Mouse (Mus musculus): ENCODE measurements around the gene Hist1h1c. TPM values are rescaled to one million over a fixed set of nuclear protein-coding genes. Genes with fewer than 3 reads are reported as not detected.
A peak's percentile ranks its signal among the peaks of the same experiment; 100 is the strongest.

Hist1h1c gene
- polyA plus RNA-seq, 1 experiment from 2014 or later, result 24.6 TPM

DNA sequence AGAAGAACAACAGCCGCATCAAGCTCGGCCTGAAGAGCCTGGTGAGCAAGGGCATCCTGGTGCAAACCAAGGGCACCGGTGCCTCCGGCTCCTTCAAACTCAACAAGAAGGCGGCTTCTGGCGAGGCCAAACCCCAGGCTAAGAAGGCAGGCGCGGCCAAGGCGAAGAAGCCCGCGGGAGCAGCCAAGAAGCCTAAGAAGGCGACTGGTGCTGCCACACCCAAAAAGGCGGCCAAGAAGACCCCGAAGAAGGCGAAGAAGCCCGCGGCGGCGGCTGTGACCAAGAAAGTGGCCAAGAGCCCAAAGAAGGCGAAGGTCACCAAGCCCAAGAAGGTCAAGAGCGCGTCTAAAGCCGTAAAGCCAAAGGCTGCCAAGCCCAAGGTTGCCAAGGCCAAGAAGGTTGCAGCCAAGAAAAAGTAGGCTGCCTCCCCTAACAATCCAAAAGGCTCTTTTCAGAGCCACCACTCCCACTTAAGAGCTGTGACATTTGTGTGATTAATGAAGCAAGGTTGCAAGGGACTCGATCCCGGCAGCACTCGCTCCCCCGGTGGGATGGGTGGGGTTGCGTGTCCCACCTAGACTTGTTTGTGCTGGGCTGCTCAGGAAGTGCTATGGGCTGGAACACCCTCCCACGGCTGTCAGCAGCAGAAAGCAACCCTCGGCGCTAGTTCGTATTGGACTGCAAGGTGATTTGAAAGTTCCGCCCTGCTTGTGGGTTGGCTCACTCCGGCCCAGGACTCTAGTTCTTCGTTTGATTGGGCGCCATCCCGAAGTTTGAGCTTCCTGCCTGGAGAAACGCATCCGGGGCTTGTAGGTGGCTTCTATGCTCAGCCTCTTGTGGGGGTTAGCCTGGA is 687 bp downstream of the Hist1h1c start:
- under 1% methylated on average over 39 of the region's 39 CpGs for WGBS (ENCODE audit: insufficient replicate concordance)
- Histone ChIP-seq H3K27me3 (ENCODE audit: control insufficient read depth, insufficient read depth, low read length) (no peaks in the 10 kb centered on the region), H3K36me3 (ENCODE audit: control insufficient read depth, insufficient read depth, low read length) (no peaks in the 10 kb centered on the region), H3K9ac (ENCODE audit: low read depth, low read length) (peak overlapping the region; percentile 96), H3K4me3 (ENCODE audit: low read depth, low read length) (peak overlapping the region; percentile 69), H3K4me2 (peak overlapping the region; percentile 95), H3K27ac (ENCODE audit: low read depth, low read length) (peak overlapping the region; percentile 100), H3K9me3 (replicated peaks; ENCODE audit: control insufficient read depth, low read length) (no peaks in the 10 kb centered on the region), H3K4me1 (ENCODE audit: control insufficient read depth, insufficient read depth, low read length) (peaks cover 4% of the 10 kb centered on the region; the same call in 1 of the 2 replicates)
- peak; percentile 82 for ATAC-seq (replicated peaks; ENCODE audit: insufficient number of reproducible peaks, low FRiP score, low TSS enrichment)

DNA sequence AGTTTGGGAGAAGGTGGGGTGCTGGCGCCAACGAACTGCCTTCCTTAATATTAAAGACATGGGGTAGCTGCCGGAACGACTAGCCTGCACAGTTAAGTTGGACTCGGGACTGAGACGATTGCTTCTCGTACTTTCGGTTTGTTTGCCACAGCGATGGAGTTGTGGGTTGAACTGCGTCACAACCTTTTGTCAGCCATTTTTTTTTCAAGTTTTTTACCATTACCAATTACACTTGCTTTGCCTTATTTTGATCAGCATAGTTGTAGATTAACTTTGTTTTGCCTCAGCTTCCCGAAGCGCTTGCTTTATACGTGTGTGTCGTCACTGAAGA is 1.3 kb downstream of the Hist1h1c start:
- no peaks in the 10 kb centered on the region for H3K36me3 ChIP-seq (ENCODE audit: control insufficient read depth, insufficient read depth, low read length)
- H3K27ac ChIP-seq (ENCODE audit: low read depth, low read length), result peak overlapping the region; percentile 100
- no peaks in the 10 kb centered on the region for H3K9me3 ChIP-seq (replicated peaks; ENCODE audit: control insufficient read depth, low read length)
- peaks cover 4% of the 10 kb centered on the region; the same call in 1 of the 2 replicates for H3K4me1 ChIP-seq (ENCODE audit: control insufficient read depth, insufficient read depth, low read length)
- H3K27me3 ChIP-seq (ENCODE audit: control insufficient read depth, insufficient read depth, low read length), result no peaks in the 10 kb centered on the region
- H3K9ac ChIP-seq (ENCODE audit: low read depth, low read length), result peak overlapping the region; percentile 96
- ATAC-seq (replicated peaks; ENCODE audit: insufficient number of reproducible peaks, low FRiP score, low TSS enrichment), result no peak
- peak overlapping the region; percentile 69 for H3K4me3 ChIP-seq (ENCODE audit: low read depth, low read length)
- H3K4me2 ChIP-seq, result peak overlapping the region; percentile 95
- 1% methylated on average over 14 of the region's 14 CpGs for WGBS (ENCODE audit: insufficient replicate concordance)

DNA sequence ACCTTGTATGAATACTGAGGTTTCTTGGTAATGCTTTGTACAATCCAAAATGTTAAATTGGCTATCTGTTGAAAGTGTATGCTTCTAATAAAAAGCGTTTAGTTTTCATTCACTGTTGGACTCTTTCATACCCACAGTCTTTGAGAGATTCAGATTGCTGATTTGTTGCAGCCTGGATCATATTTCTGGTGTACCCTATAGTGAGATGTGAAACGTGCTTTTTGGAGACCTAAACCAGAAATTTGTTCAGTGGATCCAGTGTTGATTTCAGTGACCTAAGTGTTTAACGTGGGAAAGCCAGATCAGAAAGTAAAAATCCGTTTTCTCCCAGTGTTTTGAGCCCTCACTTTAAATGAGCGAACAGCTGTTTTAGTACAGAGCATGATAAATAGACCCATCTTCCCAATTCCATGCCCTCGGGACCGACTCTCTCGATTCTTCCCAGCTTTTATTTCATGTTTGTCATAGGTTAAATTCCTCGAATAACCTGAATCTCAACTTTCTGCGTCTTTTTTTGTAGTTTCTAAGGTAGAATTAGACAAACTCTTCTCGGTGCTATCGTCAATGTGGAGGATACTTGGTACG is 1.7 kb downstream of the Hist1h1c start:
- Histone ChIP-seq H3K4me3 (ENCODE audit: low read depth, low read length) (peak overlapping the region; percentile 69), H3K27ac (ENCODE audit: low read depth, low read length) (peak overlapping the region; percentile 100), H3K27me3 (ENCODE audit: control insufficient read depth, insufficient read depth, low read length) (no peaks in the 10 kb centered on the region), H3K9me3 (replicated peaks; ENCODE audit: control insufficient read depth, low read length) (no peaks in the 10 kb centered on the region), H3K9ac (ENCODE audit: low read depth, low read length) (peak overlapping the region; percentile 96), H3K4me1 (ENCODE audit: control insufficient read depth, insufficient read depth, low read length) (peaks cover 4% of the 10 kb centered on the region; the same call in 1 of the 2 replicates), H3K36me3 (ENCODE audit: control insufficient read depth, insufficient read depth, low read length) (no peaks in the 10 kb centered on the region), H3K4me2 (peak overlapping the region; percentile 95)
- 29% methylated on average over 13 of the region's 13 CpGs for WGBS (ENCODE audit: insufficient replicate concordance)
- no peak for ATAC-seq (replicated peaks; ENCODE audit: insufficient number of reproducible peaks, low FRiP score, low TSS enrichment)

DNA sequence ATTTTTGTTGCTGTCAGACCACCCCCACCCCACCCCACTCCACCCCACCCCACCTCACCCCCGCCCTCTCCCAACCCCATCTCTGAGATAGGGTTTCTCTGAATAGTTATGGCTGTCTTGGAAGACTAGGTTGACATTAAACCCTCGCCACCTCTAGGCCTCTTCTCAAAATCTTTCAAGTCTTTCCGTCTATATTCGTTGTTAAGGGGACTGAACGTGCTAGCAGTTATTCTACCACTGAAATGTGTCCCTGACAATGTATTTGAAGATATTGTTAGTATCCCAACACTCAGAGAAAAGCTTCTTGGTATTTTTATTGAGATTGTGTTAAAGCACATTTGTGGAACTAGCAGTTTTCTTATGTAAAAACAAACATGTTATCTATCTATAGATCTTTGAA is 2.3 kb downstream of the Hist1h1c start:
- Histone ChIP-seq H3K27me3 (ENCODE audit: control insufficient read depth, insufficient read depth, low read length) (no peaks in the 10 kb centered on the region), H3K9ac (ENCODE audit: low read depth, low read length) (peak overlapping the region; percentile 96; the same call in 1 of the 2 replicates), H3K4me1 (ENCODE audit: control insufficient read depth, insufficient read depth, low read length) (peaks cover 4% of the 10 kb centered on the region; the same call in 1 of the 2 replicates), H3K4me3 (ENCODE audit: low read depth, low read length) (0 out of 2 replicates have a peak overlapping the region, but pooled peaks have one; percentile 69), H3K36me3 (ENCODE audit: control insufficient read depth, insufficient read depth, low read length) (no peaks in the 10 kb centered on the region), H3K9me3 (replicated peaks; ENCODE audit: control insufficient read depth, low read length) (no peaks in the 10 kb centered on the region), H3K4me2 (peak overlapping the region; percentile 95), H3K27ac (ENCODE audit: low read depth, low read length) (peak overlapping the region; percentile 100)
- no peak for ATAC-seq (replicated peaks; ENCODE audit: insufficient number of reproducible peaks, low FRiP score, low TSS enrichment)
- 53% methylated on average over 5 of the region's 5 CpGs for WGBS (ENCODE audit: insufficient replicate concordance)

DNA sequence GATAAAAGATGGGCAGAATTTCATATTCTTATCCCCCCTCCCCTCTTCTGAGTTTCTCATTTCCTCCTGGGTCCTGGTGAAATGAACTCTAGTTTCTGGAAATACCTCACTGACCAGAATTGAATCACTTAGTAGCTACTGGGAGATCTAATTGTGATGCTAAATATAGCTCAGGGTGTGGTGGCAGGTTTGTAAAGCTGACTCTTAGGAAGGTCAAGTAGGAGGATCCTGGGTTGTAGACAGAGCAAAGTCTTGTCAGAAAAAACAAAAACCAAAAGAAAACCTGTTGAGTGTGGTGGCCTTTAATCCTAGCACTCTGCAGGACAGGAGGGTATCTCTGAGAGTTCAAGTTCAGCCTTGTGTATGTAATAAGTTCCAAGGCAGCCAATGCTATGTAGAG is 3.4 kb downstream of the Hist1h1c start:
- Histone ChIP-seq H3K4me1 (ENCODE audit: control insufficient read depth, insufficient read depth, low read length) (peaks cover 4% of the 10 kb centered on the region; the same call in 1 of the 2 replicates), H3K27me3 (ENCODE audit: control insufficient read depth, insufficient read depth, low read length) (no peaks in the 10 kb centered on the region), H3K9me3 (replicated peaks; ENCODE audit: control insufficient read depth, low read length) (no peaks in the 10 kb centered on the region), H3K27ac (ENCODE audit: low read depth, low read length) (no peak overlapping the region; the same call in 1 of the 2 replicates), H3K4me2 (0 out of 2 replicates have a peak overlapping the region, but pooled peaks have one; percentile 14), H3K4me3 (ENCODE audit: low read depth, low read length) (no peak overlapping the region), H3K36me3 (ENCODE audit: control insufficient read depth, insufficient read depth, low read length) (no peaks in the 10 kb centered on the region), H3K9ac (ENCODE audit: low read depth, low read length) (0 out of 2 replicates have a peak overlapping the region, but pooled peaks have one; percentile 18)
- ATAC-seq (replicated peaks; ENCODE audit: insufficient number of reproducible peaks, low FRiP score, low TSS enrichment), result no peak

DNA sequence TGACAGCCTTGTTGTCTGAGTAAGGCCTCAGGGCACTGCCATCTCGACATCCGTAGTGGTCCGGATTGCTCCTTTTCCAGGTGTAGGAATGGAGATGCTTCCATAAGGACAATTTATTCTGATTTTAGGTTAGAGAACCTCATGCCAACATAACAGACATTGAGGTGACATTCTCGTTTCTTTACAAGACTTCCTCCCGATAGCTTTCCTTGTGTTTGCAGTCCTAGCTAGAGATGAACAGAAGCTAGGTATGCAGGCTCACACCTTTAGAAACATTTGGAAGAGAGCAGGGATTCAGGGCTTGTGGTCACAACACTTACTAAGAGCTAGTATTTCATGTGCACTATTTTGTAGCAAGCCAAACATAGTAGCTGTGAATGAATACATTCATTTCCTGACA is 4.6 kb downstream of the Hist1h1c start:
- ATAC-seq (replicated peaks; ENCODE audit: insufficient number of reproducible peaks, low FRiP score, low TSS enrichment), result no peak
- H3K4me2 ChIP-seq, result peak overlapping the region; percentile 10
- H3K36me3 ChIP-seq (ENCODE audit: control insufficient read depth, insufficient read depth, low read length), result no peaks in the 10 kb centered on the region
- H3K4me3 ChIP-seq (ENCODE audit: low read depth, low read length), result no peak overlapping the region
- H3K9me3 ChIP-seq (replicated peaks; ENCODE audit: control insufficient read depth, low read length), result no peaks in the 10 kb centered on the region
- H3K27ac ChIP-seq (ENCODE audit: low read depth, low read length), result 0 out of 2 replicates have a peak overlapping the region, but pooled peaks have one; percentile 22
- 80% methylated on average over 5 of the region's 5 CpGs for WGBS (ENCODE audit: insufficient replicate concordance)
- H3K4me1 ChIP-seq (ENCODE audit: control insufficient read depth, insufficient read depth, low read length), result peaks cover 9% of the 10 kb centered on the region
- H3K9ac ChIP-seq (ENCODE audit: low read depth, low read length), result no peak overlapping the region
- no peaks in the 10 kb centered on the region for H3K27me3 ChIP-seq (ENCODE audit: control insufficient read depth, insufficient read depth, low read length)

DNA sequence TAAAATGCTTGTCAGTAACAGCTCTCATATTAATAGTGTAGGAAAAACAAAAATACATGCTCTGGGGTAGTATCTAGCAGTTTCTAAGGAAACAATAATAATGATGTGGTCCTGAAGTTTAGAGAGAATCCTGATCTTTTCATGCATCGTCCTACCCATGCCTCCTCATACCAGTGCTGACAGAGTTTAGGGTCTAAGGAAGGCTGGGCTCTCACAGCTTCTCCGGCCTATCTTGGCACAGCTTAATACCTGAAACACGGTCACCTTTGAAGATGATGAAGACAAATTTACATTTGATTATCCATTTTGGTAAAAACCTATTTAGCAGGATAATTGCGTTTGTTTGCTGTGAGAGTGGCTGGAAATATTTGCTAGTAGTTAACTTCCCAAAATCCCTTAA is 5.4 kb downstream of the Hist1h1c start:
- no peak for ATAC-seq (replicated peaks; ENCODE audit: insufficient number of reproducible peaks, low FRiP score, low TSS enrichment)
- Histone ChIP-seq H3K36me3 (ENCODE audit: control insufficient read depth, insufficient read depth, low read length) (no peaks in the 10 kb centered on the region), H3K27ac (ENCODE audit: low read depth, low read length) (peak overlapping the region; percentile 100; the same call in 1 of the 2 replicates), H3K27me3 (ENCODE audit: control insufficient read depth, insufficient read depth, low read length) (no peaks in the 10 kb centered on the region), H3K4me3 (ENCODE audit: low read depth, low read length) (no peak overlapping the region), H3K4me1 (ENCODE audit: control insufficient read depth, insufficient read depth, low read length) (peaks cover 9% of the 10 kb centered on the region), H3K9ac (ENCODE audit: low read depth, low read length) (peak overlapping the region; percentile 59), H3K4me2 (peak overlapping the region; percentile 71), H3K9me3 (replicated peaks; ENCODE audit: control insufficient read depth, low read length) (no peaks in the 10 kb centered on the region)
- WGBS (ENCODE audit: insufficient replicate concordance), result 50% methylated on average over 4 of the region's 4 CpGs

DNA sequence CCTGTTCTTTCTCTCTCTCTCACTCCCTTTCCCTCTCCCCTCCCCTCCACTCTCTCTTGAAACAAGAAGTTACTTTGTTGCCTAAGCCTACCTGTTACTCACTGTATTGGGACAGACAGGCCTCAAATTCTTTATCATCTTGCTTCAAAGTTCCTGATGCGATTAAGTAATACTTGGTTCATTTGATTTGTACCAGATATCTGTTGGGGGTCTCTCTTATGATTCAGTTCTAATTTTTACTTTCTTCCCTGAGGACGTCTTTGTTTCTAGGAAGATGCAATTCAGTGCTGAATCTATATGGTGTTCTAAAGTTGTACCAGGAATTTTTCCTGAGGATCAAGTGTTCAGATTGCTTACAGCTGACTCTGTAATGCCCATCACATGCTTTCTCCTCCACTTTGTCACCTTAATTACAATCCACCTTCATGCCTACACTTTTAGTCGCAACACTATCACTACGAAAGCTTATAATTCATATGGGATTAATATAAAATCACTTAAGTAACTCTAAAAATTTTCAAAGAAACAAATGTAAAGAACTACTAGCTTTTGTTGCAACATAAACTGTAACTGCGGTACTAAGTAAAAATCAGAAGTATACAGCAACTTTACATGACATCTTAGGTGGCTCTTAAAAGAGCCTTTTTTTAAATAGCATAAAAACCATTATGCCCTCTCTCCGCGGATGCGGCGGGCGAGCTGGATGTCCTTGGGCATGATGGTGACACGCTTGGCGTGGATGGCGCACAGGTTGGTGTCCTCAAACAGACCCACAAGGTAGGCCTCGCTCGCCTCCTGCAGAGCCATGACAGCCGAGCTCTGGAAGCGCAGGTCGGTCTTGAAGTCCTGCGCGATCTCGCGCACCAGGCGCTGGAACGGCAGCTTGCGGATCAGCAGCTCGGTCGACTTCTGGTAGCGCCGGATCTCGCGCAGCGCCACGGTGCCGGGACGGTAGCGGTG is 6.1 kb downstream of the Hist1h1c start:
- Histone ChIP-seq H3K36me3 (ENCODE audit: control insufficient read depth, insufficient read depth, low read length) (no peaks in the 10 kb centered on the region), H3K27me3 (ENCODE audit: control insufficient read depth, insufficient read depth, low read length) (no peaks in the 10 kb centered on the region), H3K4me2 (peak overlapping the region; percentile 71), H3K4me1 (ENCODE audit: control insufficient read depth, insufficient read depth, low read length) (peaks cover 9% of the 10 kb centered on the region), H3K27ac (ENCODE audit: low read depth, low read length) (peak overlapping the region; percentile 100), H3K4me3 (ENCODE audit: low read depth, low read length) (peak overlapping the region; percentile 37), H3K9ac (ENCODE audit: low read depth, low read length) (peak overlapping the region; percentile 59), H3K9me3 (replicated peaks; ENCODE audit: control insufficient read depth, low read length) (no peaks in the 10 kb centered on the region)
- 2% methylated on average over 15 of the region's 36 CpGs for WGBS (ENCODE audit: insufficient replicate concordance)
- 0 out of 2 replicates have a peak, but pooled peaks have one; percentile 2 for ATAC-seq (replicated peaks; ENCODE audit: insufficient number of reproducible peaks, low FRiP score, low TSS enrichment)
